Mouse (Mus musculus) kidney, postnatal 14 days (tissue): ENCODE measurements at regions not wholly inside any gene's neighbourhood (a gene's known extent, or its start where the extent isn't known, plus 50 kb on each side); places are given as distances from the start of the nearest gene placed in this dataset.

ENCODE experiments used
- DNase-seq: peaks from one replicate; pipeline ENCODE4 v3.0.0; 2022; ENCODE audit warnings: mixed read lengths

DNA sequence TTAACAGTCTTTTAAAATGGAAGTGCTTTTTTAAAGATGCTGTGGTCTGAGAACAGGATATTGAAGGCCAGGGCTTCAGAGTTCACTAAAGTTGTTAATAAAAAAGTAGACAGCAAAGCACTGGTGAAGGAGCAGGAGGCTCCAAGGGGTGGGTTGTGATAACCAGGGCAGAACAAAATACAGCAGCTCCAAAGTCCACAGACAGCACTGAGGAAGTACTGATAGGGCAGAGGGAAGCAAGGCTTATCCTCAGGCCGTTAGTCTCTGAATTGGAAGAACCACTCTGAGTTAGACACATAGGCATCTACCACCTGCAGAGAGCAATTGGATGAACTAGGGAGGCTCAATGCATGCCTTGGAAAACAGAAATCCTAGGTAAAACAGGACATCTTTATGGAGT is 62.1 kb downstream of the P2ry1 start:
- no peak for DNase-seq

DNA sequence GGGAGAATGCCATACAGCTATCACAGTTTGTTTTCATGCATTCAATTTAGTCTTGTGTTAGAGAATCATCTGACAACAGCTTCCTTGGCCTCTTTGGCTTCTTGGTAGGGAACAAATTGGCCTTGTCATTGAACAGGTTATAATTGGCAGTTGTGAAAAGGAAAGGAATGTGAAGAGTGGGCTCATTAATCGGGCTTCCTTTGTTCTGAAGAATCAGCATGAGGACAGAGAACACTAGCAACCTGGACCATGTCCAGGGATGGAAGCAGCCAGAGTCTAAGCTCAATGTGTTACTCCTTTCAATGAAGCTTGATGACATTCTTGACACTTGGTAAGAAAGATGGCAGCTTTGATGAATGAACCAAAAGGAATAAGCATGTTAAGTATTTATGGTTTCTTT is 64.5 kb downstream of the P2ry1 start:
- DNase-seq: no peak

DNA sequence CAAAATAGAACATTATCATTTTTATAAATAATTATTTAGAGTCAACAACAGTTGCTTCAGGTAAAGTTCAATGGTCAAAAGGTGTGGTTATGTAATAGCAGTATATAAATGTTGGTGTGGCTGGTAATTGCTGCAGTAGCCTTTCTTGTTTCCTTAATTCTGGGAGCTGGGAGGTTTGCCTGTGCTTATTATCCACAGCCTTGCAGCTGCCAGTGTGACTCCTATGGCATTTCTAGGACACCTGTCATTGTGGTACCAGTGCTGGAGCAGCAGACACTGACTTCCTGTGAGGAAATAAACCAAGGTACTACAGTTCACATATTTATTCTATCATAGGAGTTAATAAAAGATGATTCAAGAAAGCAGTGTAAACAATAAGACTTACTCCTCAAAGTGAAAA is 65.6 kb downstream of the P2ry1 start:
- DNase-seq: no peak

- no peak for DNase-seq
Measured at GRCm38 (mm10) chr3:61071041-61071440, 68.4 kb downstream of the P2ry1 start.

GRCm38 (mm10) chr3:61072330-61072729 is 69.7 kb downstream of the P2ry1 start:
- no peak for DNase-seq

- no peak for DNase-seq
Measured at GRCm38 (mm10) chr3:61073103-61073502, 70.5 kb downstream of the P2ry1 start.

DNA sequence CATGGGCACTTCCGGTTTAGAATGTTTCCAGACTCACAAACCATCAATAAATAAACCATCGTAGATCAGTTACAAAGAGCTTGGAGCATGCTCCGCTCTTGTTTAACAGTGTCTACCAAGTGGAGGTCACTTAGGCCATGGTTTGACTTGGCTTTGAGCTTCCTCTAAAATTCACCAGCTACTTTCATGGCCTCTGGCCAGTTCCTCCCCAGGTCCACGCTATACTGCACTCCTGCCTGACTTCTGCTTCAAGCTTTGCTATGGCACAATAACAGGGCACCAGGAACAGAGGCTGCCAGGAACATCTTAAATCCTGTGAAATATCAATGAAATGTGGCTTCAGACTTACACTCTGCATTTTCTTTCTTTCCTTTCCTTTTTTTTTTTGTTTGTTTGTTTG is 71.2 kb downstream of the P2ry1 start:
- no peak for DNase-seq

- DNase-seq: no peak
Measured at GRCm38 (mm10) chr3:61075839-61076238, 73.2 kb downstream of the P2ry1 start.

DNA sequence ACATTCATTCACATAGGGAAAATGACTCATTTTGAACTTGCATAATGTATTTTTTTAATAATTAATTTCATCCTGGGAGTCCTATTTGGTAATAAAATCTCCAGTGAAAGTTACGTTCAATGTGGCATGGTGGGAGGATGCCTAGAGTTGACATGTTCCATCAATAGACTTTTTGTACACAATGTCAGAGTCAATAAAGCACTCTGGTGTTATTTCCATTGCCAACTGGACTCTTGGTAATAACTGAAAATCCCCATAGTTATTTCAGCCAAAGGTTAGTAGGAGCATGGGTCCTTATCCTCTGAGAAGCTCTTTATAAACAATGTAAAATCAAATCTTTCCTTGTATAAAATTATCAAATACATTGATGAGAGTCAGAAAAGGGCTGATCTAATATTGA is 87.3 kb downstream of the P2ry1 start:
- no peak for DNase-seq

DNA sequence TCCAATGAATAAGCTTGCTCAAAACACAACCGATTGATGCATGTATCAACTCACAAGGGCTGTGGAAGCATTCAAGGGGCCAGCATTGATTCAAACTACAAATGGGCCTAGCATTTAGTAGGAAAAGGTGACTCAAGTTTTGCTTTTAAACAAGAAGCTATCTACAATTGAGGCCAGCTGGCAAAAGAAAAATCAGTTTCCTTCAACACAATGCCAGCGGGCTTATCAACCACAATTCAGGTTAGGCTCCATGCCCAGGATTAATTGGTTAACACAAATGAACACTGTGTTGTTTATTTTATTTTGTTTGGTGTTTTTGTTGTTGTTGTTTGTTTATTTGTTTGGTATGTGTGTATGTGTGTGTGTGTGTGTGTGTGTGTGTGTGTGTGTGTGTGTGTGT is 89.4 kb downstream of the P2ry1 start:
- no peak for DNase-seq

GRCm38 (mm10) chr3:61116364-61116763 is 113.8 kb downstream of the P2ry1 start:
- DNase-seq: no peak

DNA sequence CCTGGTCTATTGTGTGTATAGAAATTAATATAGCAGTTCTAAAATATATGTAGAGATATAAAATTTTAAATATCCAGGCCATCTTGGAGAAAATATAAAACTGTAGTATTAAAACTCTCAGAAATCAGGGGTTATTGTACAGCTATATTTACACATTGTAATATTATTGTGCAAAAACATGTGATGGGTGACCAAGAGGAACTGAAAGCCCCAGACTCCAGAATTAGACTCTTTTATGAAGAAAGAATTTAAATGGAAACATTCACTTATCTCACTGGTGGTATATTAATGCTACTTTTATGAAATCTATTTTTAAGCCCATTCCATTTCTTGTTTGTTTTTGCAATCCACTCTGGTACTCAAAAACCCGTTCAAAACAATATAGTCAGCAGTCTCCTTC is 130.5 kb downstream of the P2ry1 start:
- no peak for DNase-seq

GRCm38 (mm10) chr3:61154087-61154486 is 151.5 kb downstream of the P2ry1 start:
- DNase-seq: no peak

DNA sequence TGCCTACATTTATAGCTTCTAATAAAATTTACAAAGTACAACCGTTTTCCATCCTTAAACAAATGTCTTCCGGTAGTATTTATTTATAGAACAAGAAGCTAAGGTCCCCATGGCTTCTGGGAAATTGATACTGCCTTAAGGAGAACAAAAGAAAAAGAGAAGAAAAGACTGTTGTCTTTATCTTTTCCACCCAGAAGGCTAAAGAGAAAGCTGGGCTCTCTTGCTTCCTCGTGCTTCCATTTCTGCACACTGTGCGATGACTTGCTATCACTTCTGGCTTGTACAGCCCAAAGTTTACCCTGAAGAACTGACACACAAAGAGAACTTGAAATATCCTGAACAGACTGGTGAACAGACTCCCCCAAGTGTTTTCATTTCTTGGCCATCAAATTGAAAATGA is 157.2 kb downstream of the P2ry1 start:
- DNase-seq: no peak

DNA sequence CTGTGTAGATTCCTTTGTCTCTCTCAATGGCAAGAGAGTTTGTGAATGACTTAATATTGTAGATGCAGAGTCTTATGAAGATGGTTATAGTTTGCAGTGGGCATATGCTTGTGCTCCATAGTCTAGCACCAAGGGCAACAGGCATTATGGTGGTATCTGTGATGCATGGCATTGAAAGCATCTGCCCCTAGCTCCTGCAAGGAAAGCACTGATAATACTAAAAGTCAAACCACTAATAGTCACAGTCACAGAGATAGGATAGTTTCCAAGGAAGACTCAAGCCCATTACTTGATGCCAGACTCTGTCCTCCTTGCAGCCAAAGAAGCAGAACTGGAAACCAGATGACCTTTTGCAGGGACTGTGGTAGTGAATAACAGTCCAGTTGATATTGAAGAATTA is 158.8 kb downstream of the P2ry1 start:
- DNase-seq: no peak

DNA sequence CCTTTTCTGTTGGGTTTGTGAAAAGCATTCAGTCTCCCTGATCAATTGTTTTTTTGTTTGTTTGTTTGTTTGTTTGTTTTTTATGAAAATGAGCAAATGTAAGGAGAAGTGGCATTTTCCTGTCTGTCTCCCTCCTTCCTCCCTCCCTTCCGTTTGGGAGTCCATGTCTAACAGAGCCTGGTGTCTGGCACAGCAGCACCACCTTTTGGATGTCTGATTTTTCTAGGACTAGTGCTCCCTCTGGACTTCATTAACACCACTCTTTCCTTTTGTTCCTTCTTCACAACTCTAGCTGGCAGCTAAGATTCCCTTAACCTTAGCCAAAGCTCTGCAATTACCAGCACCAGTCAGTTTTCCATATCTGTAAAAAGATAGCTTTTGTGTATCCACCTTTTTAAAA is 175.6 kb upstream of the Rap2b start:
- peak; percentile 3 for DNase-seq

DNA sequence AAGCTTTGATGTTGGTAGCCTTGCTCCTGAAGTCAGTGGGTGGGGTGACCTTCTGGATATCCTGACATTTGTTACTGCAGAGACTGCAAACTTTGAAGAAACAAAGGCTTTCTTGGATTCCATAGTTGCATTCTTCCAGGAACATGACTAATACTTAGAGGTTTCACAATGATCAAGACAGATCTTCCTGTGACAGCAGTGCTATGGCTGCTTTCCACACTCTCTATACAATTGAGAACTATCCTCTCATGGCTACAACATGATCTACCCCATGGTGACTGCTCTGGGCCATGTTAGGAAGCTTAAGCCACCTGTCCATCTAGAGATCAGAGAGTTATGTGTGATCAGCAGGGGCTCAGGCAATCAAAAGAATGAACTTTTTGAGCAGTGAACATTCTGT is 172.8 kb upstream of the Rap2b start:
- no peak for DNase-seq

DNA sequence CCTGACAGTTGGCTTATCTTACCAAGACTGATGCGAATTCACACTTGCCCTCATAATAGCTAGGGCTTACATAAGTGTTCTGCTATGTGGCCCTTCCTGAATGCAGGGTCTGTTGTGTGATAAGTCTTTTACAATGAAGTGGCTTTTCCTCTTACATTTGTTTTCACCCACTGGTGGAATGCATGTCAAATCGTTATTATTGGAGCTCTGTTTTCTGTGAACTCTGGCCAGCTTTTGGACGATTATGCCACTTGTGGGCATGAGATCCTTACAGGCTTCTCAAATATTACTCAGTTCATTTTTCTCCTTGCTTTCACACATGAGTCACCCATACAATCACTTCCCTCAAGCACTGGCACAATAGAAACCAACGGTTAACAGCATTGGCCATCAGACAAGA is 144.9 kb upstream of the Rap2b start:
- no peak for DNase-seq

- DNase-seq: no peak
Measured at GRCm38 (mm10) chr3:61224505-61224904, 136.9 kb upstream of the Rap2b start.

GRCm38 (mm10) chr3:61225054-61225453 is 136.4 kb upstream of the Rap2b start:
- no peak for DNase-seq

DNA sequence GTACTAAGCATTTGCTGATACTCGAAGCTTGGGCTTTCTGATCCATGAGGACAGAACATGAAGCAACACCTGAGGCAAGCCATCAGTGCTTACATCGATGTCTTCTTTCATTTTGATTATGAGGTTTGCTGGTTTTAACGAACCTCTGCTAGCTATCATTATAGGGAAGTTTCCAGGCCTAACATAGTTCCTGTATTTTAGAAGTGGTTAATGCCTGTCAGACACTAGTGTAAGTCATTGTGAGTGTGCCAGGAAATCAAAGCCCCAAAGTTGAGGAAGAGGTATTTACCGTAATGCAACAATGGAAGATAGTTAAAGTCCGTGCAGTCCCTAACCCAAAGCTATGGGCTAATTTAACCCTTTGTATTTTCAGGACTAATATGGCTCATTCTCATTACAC is 120.1 kb upstream of the Rap2b start:
- DNase-seq: no peak

GRCm38 (mm10) chr3:61243876-61244527 is 117.4 kb upstream of the Rap2b start:
- peak; percentile 40 for DNase-seq

DNA sequence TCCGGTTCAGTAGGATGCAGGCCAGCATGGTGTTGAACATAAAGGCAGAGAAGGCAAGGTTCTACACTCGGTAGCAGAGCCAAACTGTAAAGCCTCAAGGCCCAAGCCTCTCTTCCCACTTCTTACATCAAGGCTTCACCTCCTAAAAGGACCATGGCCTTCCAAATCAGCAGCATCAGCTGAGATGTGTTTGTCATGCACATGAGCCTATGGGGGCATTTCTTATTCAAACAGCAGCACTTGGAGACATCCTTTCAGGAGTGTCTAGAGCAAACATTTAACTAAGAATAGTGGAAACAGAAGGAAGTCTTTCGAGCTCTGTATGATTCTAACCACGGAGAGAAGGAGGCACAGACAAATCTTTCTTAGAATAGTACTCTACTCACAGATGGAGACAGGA is 115.0 kb upstream of the Rap2b start:
- no peak for DNase-seq

DNA sequence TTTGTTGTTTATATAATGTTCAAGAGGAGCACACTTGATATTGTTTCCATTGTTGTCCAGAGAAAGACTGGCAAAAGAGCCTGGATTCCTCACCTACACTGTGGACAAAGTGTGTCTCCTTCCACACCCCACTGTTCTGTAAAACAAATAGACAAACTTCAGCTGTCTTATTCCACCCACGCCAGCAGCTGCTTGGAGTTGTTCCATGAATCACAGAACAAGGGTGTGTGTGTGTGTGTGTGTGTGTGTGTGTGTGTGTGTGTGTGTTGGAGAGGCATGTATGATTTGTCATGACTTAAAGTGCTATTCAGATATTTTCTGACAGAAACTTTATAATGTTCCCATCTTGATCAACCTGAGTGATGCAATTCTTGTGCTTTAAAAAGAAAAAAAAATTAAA is 114.1 kb upstream of the Rap2b start:
- no peak for DNase-seq

- no peak for DNase-seq
Measured at GRCm38 (mm10) chr3:61255232-61255631, 106.2 kb upstream of the Rap2b start.

- no peak for DNase-seq
Measured at GRCm38 (mm10) chr3:61255643-61256042, 105.8 kb upstream of the Rap2b start.
